Mouse (Mus musculus) lung, postnatal 0 days (tissue): Measurements from ENCODE around the gene Rai1.

Experiments
- CTCF ChIP-seq: IDR thresholded peaks from 2 replicates; pipeline ENCODE4 v1.5.1; 2016; ENCODE audit warnings: antibody characterized with exemption, mild to moderate bottlenecking
- EP300 ChIP-seq: IDR thresholded peaks from 2 replicates; pipeline ENCODE4 v1.6.1; 2016; ENCODE audit warnings: antibody characterized with exemption, mild to moderate bottlenecking, control low read depth

DNA sequence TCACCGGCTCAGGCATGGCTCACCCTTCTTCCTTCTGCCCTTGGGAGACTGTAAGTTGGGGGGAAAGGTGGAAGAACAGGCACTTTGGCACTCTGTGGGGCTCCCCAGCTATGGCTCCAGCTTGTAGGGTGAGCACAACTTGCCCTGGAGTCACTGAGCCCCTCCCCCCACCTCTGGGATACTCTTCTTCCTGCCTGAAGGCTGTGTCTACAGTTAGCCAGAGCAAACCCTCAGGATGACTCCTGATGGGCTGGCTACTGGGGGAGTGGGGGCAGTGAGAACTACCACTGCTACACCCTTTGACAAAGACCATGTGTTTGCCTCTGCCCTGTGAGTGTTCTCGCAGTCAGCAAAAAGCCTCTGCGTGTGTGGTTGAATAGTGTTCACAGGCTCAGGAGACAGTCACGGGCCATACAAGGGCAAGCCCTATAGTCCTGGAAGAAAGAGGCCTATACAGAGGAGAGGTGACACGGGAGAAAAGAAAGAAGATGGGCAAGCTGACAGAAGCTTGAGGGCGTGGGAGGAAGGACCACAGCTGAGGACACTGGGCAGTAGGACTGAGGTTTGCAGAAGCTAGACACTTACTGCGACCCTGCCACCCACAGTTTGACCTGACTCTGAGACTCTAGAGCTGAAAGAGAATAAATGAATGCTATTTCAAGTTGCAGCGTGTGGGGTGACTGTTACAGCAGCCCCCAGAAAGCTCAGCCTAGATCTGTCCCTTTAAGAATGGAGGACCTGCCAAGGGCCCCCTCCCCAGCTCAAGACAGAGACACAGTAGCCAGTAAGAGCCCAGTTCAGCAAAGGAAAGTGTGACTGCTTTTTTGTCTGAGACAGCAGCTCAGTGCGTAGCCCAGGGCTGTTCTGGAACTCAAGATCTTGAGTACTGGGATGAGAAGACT lies 9.7 kb upstream of the Rai1 start:
- TF ChIP-seq CTCF (no peak), EP300 (no peak)
